Mouse (Mus musculus) kidney, adult 8-10 months (tissue): ENCODE results near the gene Riox2.

Experiments used
- DNase-seq, 2 experiments: peaks; one replicate each; pipeline ENCODE4 v3.0.0; 2022

Gene Riox2

GRCm38 (mm10) chr16:59521752-59522423 lies 50.3 kb downstream of the Riox2 start:
- no peak for DNase-seq

GRCm38 (mm10) chr16:59526939-59527338 lies 55.4 kb downstream of the Riox2 start:
- DNase-seq, result no peak

GRCm38 (mm10) chr16:59529570-59529969 lies 58.0 kb downstream of the Riox2 start:
- no peak for DNase-seq

- DNase-seq, result no peak
Observed at GRCm38 (mm10) chr16:59531243-59531642, 59.7 kb downstream of the Riox2 start.

- DNase-seq, result no peak
Observed at GRCm38 (mm10) chr16:59532561-59532960, 61.0 kb downstream of the Riox2 start.

GRCm38 (mm10) chr16:59534349-59534748 lies 62.8 kb downstream of the Riox2 start:
- no peak for DNase-seq

GRCm38 (mm10) chr16:59535673-59536072 lies 64.1 kb downstream of the Riox2 start:
- DNase-seq, result no peak

GRCm38 (mm10) chr16:59540944-59541343 lies 69.4 kb downstream of the Riox2 start:
- DNase-seq, result no peak

- DNase-seq, result no peak
Observed at GRCm38 (mm10) chr16:59541382-59541781, 69.8 kb downstream of the Riox2 start.
